Mouse (Mus musculus) layer of hippocampus, adult 2 months (tissue): Measurements from ENCODE around the gene Kcnk7. TPM values are rescaled to one million over a fixed set of nuclear protein-coding genes. Genes with fewer than 3 reads are reported as not detected.

ENCODE experiments used
- DNase-seq, 2 experiments: peaks; one replicate each; pipeline ENCODE4 v3.0.0; 2022; ENCODE audit warnings: low spot score in 2 of 2
- H3K27ac ChIP-seq: fragments of 200-600 bp; 2 replicates; pipeline ENCODE4 v1.8.1; 2022
- H3K4me3 ChIP-seq: fragments of 200-600 bp; 2 replicates; pipeline ENCODE4 v1.8.1; 2022; ENCODE audit warnings: mild to moderate bottlenecking
- CTCF ChIP-seq: fragments of 200-600 bp; conservative IDR thresholded peaks from 2 replicates; pipeline ENCODE4 v1.8.1; 2022; ENCODE audit warnings: antibody characterized with exemption, mild to moderate bottlenecking, moderate library complexity
- total RNA-seq, 2 experiments: library from RNA; stranded (reverse); gene quantifications; 2 replicates each; pipeline ENCODE4 v1.2.3; 2021

Gene Kcnk7
- total RNA-seq, 2 experiments from 2014 or later = 0.36 TPM; not detected in 1

GRCm38 (mm10) chr19:5731264-5731978, 27.3 kb downstream of the Kcnk7 start:
- no peak for TF ChIP-seq CTCF
- Histone ChIP-seq H3K4me3 (peak overlapping the region; percentile 77), H3K27ac (peak overlapping the region; percentile 81)
- peak; percentile 93 to 94 for DNase-seq

- no peak for DNase-seq
- no peak overlapping the region for H3K27ac ChIP-seq
- no peak for TF ChIP-seq CTCF
- H3K4me3 ChIP-seq = no peak overlapping the region
These were observed 30.2 kb downstream of the Kcnk7 start for GRCm38 (mm10) chr19:5734325-5734724.

- DNase-seq = no peak
- H3K27ac ChIP-seq = no peak overlapping the region
- H3K4me3 ChIP-seq = no peak overlapping the region
- TF ChIP-seq CTCF = no peak
These were observed 35.3 kb downstream of the Kcnk7 start for GRCm38 (mm10) chr19:5739446-5739845.

GRCm38 (mm10) chr19:5740320-5741317, 36.5 kb downstream of the Kcnk7 start, which contains the start of gene Ltbp3:
Gene Ltbp3 (plus strand): TSS chr19:5740904.
- peak in 1 of 2 experiments; percentile 47 for DNase-seq
- peak within 1 kb of the TSS; percentile 62 for H3K4me3 ChIP-seq
- peak within 1 kb of the TSS; percentile 85 for H3K27ac ChIP-seq
- TF ChIP-seq CTCF = no peak

- H3K27ac ChIP-seq = peak overlapping the region; percentile 85
- DNase-seq = peak; percentile 73
- TF ChIP-seq CTCF = peak; percentile 34; the same call in 1 of the 2 replicates
- peak overlapping the region; percentile 62 for H3K4me3 ChIP-seq
These were observed 37.6 kb downstream of the Kcnk7 start for GRCm38 (mm10) chr19:5741641-5742240.

- Histone ChIP-seq H3K27ac (peak overlapping the region; percentile 85), H3K4me3 (peak overlapping the region; percentile 62)
- TF ChIP-seq CTCF = no peak
- DNase-seq = no peak
These were observed 38.1 kb downstream of the Kcnk7 start for GRCm38 (mm10) chr19:5742241-5742641.

GRCm38 (mm10) chr19:5743576-5743975, 39.4 kb downstream of the Kcnk7 start:
- no peak for TF ChIP-seq CTCF
- Histone ChIP-seq H3K27ac (no peak overlapping the region), H3K4me3 (no peak overlapping the region)
- no peak for DNase-seq

- no peak overlapping the region for H3K4me3 ChIP-seq
- TF ChIP-seq CTCF = no peak
- no peak overlapping the region; the same call in 1 of the 2 replicates for H3K27ac ChIP-seq
- no peak for DNase-seq
These were observed 41.9 kb downstream of the Kcnk7 start for GRCm38 (mm10) chr19:5745756-5746710.

- TF ChIP-seq CTCF = no peak
- H3K4me3 ChIP-seq = no peak overlapping the region
- H3K27ac ChIP-seq = no peak overlapping the region
- DNase-seq = no peak
These were observed 42.8 kb downstream of the Kcnk7 start for GRCm38 (mm10) chr19:5746907-5747363.

- Histone ChIP-seq H3K27ac (no peak overlapping the region), H3K4me3 (no peak overlapping the region)
- TF ChIP-seq CTCF = no peak
- no peak for DNase-seq
These were observed 45.3 kb downstream of the Kcnk7 start for GRCm38 (mm10) chr19:5749476-5749875.

- H3K27ac ChIP-seq = no peak overlapping the region
- TF ChIP-seq CTCF = no peak
- no peak overlapping the region for H3K4me3 ChIP-seq
- DNase-seq = no peak
These were observed 46.8 kb downstream of the Kcnk7 start for GRCm38 (mm10) chr19:5750951-5751350.

- no peak overlapping the region for H3K27ac ChIP-seq
- no peak for TF ChIP-seq CTCF
These were observed 47.6 kb downstream of the Kcnk7 start for GRCm38 (mm10) chr19:5751742-5752141.

More at GRCm38 (mm10) chr19:5751742-5752141, 47.6 kb downstream of the Kcnk7 start:
- no peak overlapping the region for H3K4me3 ChIP-seq
- no peak for DNase-seq
